Mouse (Mus musculus): ENCODE results near the gene Cdpf1. TPM values are rescaled to one million over a fixed set of nuclear protein-coding genes. Genes with fewer than 3 reads are reported as not detected.

Gene Cdpf1
- polyA plus RNA-seq, 1 experiment = 17.0 TPM

DNA sequence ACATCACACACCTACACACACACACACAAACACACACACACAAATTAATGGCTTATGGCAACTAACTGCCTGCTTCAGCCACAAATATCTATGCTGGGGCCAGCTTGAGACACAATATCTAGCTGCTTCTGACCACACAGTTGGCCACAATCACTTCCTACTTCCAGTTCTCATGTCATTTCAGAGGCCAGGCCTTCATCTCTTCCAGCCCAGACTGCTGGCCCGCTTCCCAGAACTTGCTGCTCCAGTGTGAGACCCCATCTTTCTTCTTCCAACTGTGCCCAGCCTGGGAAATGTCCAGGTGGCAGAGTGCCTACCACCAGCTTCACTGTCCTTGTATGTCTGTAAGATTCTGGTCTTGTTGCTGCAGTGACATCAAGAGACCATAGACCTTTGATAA is 18.7 kb downstream of the Cdpf1 start:
- no peaks in the 10 kb centered on the region for H3K79me3 ChIP-seq (ENCODE audit: low read depth)
- no peaks in the 10 kb centered on the region for H3K36me3 ChIP-seq (ENCODE audit: control insufficient read depth, insufficient read depth)
- no peak overlapping the region for H3K4me3 ChIP-seq (ENCODE audit: insufficient read depth, poor library complexity, severe bottlenecking)
- H3ac ChIP-seq (ENCODE audit: control insufficient read depth, insufficient read length, low read depth) = no peak overlapping the region
- TF ChIP-seq MYOD1 (IDR thresholded peaks at IDR 0.05; ENCODE audit: control insufficient read depth, insufficient read length, low read depth) (no peak), USF1 (IDR thresholded peaks at IDR 0.05; ENCODE audit: low read depth) (no peak), MYOG (IDR thresholded peaks at IDR 0.05; ENCODE audit: control insufficient read depth, extremely low read depth, insufficient read length) (no peak), FOSL1 (IDR thresholded peaks at IDR 0.05; ENCODE audit: insufficient read depth, low read length, poor library complexity, severe bottlenecking) (no peak)
- peaks cover 68% of the 10 kb centered on the region for H3K27me3 ChIP-seq (ENCODE audit: control insufficient read depth, insufficient read depth, insufficient read length)
- H3K79me2 ChIP-seq (ENCODE audit: control insufficient read depth, insufficient read depth) = no peaks in the 10 kb centered on the region

DNA sequence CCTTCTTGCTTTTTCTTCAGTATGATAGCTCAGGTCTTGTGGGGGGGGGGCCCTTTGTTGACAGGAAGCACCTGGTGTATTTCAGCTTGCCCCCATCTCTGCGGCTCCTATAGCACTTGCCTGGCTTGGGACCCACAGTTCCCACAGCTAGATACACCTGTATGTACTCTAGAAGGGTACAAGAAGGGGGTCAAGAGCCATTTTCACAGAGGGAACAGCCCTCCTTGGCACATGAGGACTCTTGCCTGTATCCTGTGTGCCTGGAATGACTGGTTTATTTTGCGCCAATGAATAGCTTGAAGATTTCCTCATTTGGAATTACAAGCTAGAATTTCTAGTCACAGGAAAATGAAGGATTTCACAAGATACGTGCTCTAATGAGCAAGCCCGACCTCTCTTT is 20.0 kb downstream of the Cdpf1 start:
- no peak overlapping the region for H3K4me3 ChIP-seq (ENCODE audit: insufficient read depth, poor library complexity, severe bottlenecking)
- H3K36me3 ChIP-seq (ENCODE audit: control insufficient read depth, insufficient read depth) = no peaks in the 10 kb centered on the region
- H3K79me2 ChIP-seq (ENCODE audit: control insufficient read depth, insufficient read depth) = no peaks in the 10 kb centered on the region
- no peak for TF ChIP-seq CTCF (IDR thresholded peaks at IDR 0.05; ENCODE audit: control insufficient read depth, insufficient read depth, insufficient read length)
- no peak for TF ChIP-seq MAX (IDR thresholded peaks at IDR 0.05)
- no peak for TF ChIP-seq FOSL1 (IDR thresholded peaks at IDR 0.05; ENCODE audit: insufficient read depth, low read length, poor library complexity, severe bottlenecking)
- no peak for TF ChIP-seq MYOG (IDR thresholded peaks at IDR 0.05; ENCODE audit: control insufficient read depth, extremely low read depth, insufficient read length)
- TF ChIP-seq USF1 (IDR thresholded peaks at IDR 0.05; ENCODE audit: low read depth) = no peak
- no peak for TF ChIP-seq CEBPB (IDR thresholded peaks at IDR 0.05; ENCODE audit: low read depth)
- TF ChIP-seq MYOD1 (IDR thresholded peaks at IDR 0.05; ENCODE audit: control insufficient read depth, insufficient read length, low read depth) = no peak
- H3K79me3 ChIP-seq (ENCODE audit: low read depth) = no peaks in the 10 kb centered on the region
- peaks cover 65% of the 10 kb centered on the region for H3K27me3 ChIP-seq (ENCODE audit: control insufficient read depth, insufficient read depth, insufficient read length)
- H3ac ChIP-seq (ENCODE audit: control insufficient read depth, insufficient read length, low read depth) = no peak overlapping the region

DNA sequence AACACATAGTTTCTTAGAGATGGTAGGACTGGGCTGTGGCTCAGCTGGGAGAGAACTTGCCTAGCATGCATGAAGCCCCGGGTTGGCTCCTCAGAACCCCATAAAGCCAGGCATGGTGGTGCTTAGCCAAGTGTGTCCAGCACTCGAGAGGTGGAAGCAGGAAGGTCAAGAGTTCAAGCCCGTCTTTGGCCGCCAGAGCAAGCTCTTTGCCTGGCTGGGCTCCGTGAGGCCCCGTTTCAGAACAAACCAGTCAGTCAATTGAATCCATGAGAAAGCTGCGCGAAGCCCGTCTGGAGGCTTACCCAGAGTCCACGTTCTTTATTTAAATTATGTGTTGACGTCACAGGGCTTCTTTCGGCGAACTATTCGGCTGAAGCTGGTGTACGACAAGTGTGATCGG is 22.9 kb downstream of the Cdpf1 start:
- Histone ChIP-seq H3K27me3 (ENCODE audit: control insufficient read depth, insufficient read depth, insufficient read length) (peaks cover 70% of the 10 kb centered on the region), H3K36me3 (ENCODE audit: control insufficient read depth, insufficient read depth) (no peaks in the 10 kb centered on the region), H3ac (ENCODE audit: control insufficient read depth, insufficient read length, low read depth) (no peak overlapping the region), H3K79me3 (ENCODE audit: low read depth) (no peaks in the 10 kb centered on the region), H3K4me3 (ENCODE audit: insufficient read depth, poor library complexity, severe bottlenecking) (no peak overlapping the region), H3K79me2 (ENCODE audit: control insufficient read depth, insufficient read depth) (no peaks in the 10 kb centered on the region)
- TF ChIP-seq CTCF (IDR thresholded peaks at IDR 0.05; ENCODE audit: control insufficient read depth, insufficient read depth, insufficient read length) (no peak), MYOD1 (IDR thresholded peaks at IDR 0.05; ENCODE audit: control insufficient read depth, insufficient read length, low read depth) (no peak), MYOG (IDR thresholded peaks at IDR 0.05; ENCODE audit: control insufficient read depth, extremely low read depth, insufficient read length) (no peak), CEBPB (IDR thresholded peaks at IDR 0.05; ENCODE audit: low read depth) (no peak), USF1 (IDR thresholded peaks at IDR 0.05; ENCODE audit: low read depth) (no peak), FOSL1 (IDR thresholded peaks at IDR 0.05; ENCODE audit: insufficient read depth, low read length, poor library complexity, severe bottlenecking) (no peak), MAX (IDR thresholded peaks at IDR 0.05) (no peak)

DNA sequence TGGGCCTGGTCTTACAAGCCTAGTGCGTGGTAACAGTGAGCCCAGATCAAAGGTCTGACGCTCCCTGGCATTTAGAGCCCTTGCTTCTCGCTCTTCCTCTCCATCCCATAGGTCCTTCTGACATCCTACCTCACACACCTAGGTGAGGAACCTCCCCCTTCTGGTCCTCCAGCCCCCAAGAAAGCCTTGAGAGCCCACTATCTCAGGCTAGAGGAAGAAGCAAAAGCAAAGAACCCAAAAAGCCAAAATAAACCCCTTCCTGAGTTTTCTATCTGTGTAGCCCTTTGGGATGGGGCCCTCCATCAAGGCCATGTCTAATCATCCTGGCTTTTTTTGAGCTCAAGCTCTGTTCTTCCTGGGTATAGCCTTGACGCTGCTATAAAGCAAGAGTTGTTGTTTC is 23.4 kb downstream of the Cdpf1 start:
- peaks cover 70% of the 10 kb centered on the region for H3K27me3 ChIP-seq (ENCODE audit: control insufficient read depth, insufficient read depth, insufficient read length)
- no peak overlapping the region for H3ac ChIP-seq (ENCODE audit: control insufficient read depth, insufficient read length, low read depth)
- no peaks in the 10 kb centered on the region for H3K36me3 ChIP-seq (ENCODE audit: control insufficient read depth, insufficient read depth)
- H3K79me3 ChIP-seq (ENCODE audit: low read depth) = no peaks in the 10 kb centered on the region
- no peaks in the 10 kb centered on the region for H3K79me2 ChIP-seq (ENCODE audit: control insufficient read depth, insufficient read depth)
- H3K4me3 ChIP-seq (ENCODE audit: insufficient read depth, poor library complexity, severe bottlenecking) = no peak overlapping the region
- TF ChIP-seq MYOG (IDR thresholded peaks at IDR 0.05; ENCODE audit: control insufficient read depth, extremely low read depth, insufficient read length) = no peak
- TF ChIP-seq USF1 (IDR thresholded peaks at IDR 0.05; ENCODE audit: low read depth) = no peak
- no peak for TF ChIP-seq CTCF (IDR thresholded peaks at IDR 0.05; ENCODE audit: control insufficient read depth, insufficient read depth, insufficient read length)
- no peak for TF ChIP-seq MAX (IDR thresholded peaks at IDR 0.05)
- no peak for TF ChIP-seq FOSL1 (IDR thresholded peaks at IDR 0.05; ENCODE audit: insufficient read depth, low read length, poor library complexity, severe bottlenecking)
- TF ChIP-seq MYOD1 (IDR thresholded peaks at IDR 0.05; ENCODE audit: control insufficient read depth, insufficient read length, low read depth) = no peak
- no peak for TF ChIP-seq CEBPB (IDR thresholded peaks at IDR 0.05; ENCODE audit: low read depth)

DNA sequence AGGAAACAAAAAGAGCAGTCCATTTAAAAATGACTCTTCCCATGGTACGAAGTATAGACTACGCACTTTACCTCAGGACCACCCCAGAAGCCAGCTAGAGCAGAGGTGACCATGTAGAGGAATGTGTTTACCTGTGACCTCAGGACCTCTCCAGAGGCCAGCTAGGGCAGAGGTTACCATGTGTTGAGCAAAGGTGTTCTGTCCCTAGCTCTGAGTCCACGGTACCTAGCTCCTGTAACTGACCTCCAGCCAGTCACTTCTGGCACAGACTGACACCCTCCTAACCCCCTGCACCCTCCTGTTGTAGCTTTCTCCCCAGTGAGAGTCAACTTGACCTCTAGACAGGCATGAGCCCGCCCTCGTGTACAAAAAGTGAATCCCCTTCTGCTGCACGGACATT is 24.0 kb downstream of the Cdpf1 start:
- no peaks in the 10 kb centered on the region for H3K79me2 ChIP-seq (ENCODE audit: control insufficient read depth, insufficient read depth)
- H3K4me3 ChIP-seq (ENCODE audit: insufficient read depth, poor library complexity, severe bottlenecking) = no peak overlapping the region
- TF ChIP-seq MYOD1 (IDR thresholded peaks at IDR 0.05; ENCODE audit: control insufficient read depth, insufficient read length, low read depth) = no peak
- TF ChIP-seq MAX (IDR thresholded peaks at IDR 0.05) = no peak
- TF ChIP-seq MYOG (IDR thresholded peaks at IDR 0.05; ENCODE audit: control insufficient read depth, extremely low read depth, insufficient read length) = no peak
- no peak for TF ChIP-seq USF1 (IDR thresholded peaks at IDR 0.05; ENCODE audit: low read depth)
- TF ChIP-seq CTCF (IDR thresholded peaks at IDR 0.05; ENCODE audit: control insufficient read depth, insufficient read depth, insufficient read length) = no peak
- no peak for TF ChIP-seq FOSL1 (IDR thresholded peaks at IDR 0.05; ENCODE audit: insufficient read depth, low read length, poor library complexity, severe bottlenecking)
- no peak for TF ChIP-seq CEBPB (IDR thresholded peaks at IDR 0.05; ENCODE audit: low read depth)
- no peaks in the 10 kb centered on the region for H3K36me3 ChIP-seq (ENCODE audit: control insufficient read depth, insufficient read depth)
- no peaks in the 10 kb centered on the region for H3K79me3 ChIP-seq (ENCODE audit: low read depth)
- no peak overlapping the region for H3ac ChIP-seq (ENCODE audit: control insufficient read depth, insufficient read length, low read depth)
- H3K27me3 ChIP-seq (ENCODE audit: control insufficient read depth, insufficient read depth, insufficient read length) = peaks cover 64% of the 10 kb centered on the region

DNA sequence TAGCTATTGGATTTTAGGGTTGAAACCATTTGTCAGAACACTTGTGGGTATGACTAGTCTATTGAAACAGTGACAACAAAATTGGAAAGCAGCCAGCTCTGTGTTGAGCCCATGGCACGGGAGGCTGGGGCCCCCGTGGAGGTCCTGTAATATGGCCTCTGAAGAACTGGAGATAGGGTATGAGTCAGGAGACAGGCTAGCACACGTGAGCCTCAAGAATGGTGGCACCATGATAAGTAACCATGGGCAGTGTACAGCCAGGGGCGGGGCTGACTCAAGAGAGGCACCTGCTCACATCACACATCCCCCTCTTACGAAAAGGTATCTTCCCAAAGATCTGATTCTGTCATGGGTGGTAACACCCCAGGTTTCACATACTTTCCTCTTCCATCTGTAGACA is 24.8 kb downstream of the Cdpf1 start:
- TF ChIP-seq MAX (IDR thresholded peaks at IDR 0.05) = no peak
- no peak for TF ChIP-seq MYOD1 (IDR thresholded peaks at IDR 0.05; ENCODE audit: control insufficient read depth, insufficient read length, low read depth)
- TF ChIP-seq CTCF (IDR thresholded peaks at IDR 0.05; ENCODE audit: control insufficient read depth, insufficient read depth, insufficient read length) = no peak
- TF ChIP-seq USF1 (IDR thresholded peaks at IDR 0.05; ENCODE audit: low read depth) = no peak
- TF ChIP-seq CEBPB (IDR thresholded peaks at IDR 0.05; ENCODE audit: low read depth) = no peak
- no peak for TF ChIP-seq FOSL1 (IDR thresholded peaks at IDR 0.05; ENCODE audit: insufficient read depth, low read length, poor library complexity, severe bottlenecking)
- no peak for TF ChIP-seq MYOG (IDR thresholded peaks at IDR 0.05; ENCODE audit: control insufficient read depth, extremely low read depth, insufficient read length)
- no peak overlapping the region for H3K4me3 ChIP-seq (ENCODE audit: insufficient read depth, poor library complexity, severe bottlenecking)
- H3K27me3 ChIP-seq (ENCODE audit: control insufficient read depth, insufficient read depth, insufficient read length) = peaks cover 58% of the 10 kb centered on the region
- no peaks in the 10 kb centered on the region for H3K79me2 ChIP-seq (ENCODE audit: control insufficient read depth, insufficient read depth)
- H3ac ChIP-seq (ENCODE audit: control insufficient read depth, insufficient read length, low read depth) = no peak overlapping the region
- H3K79me3 ChIP-seq (ENCODE audit: low read depth) = no peaks in the 10 kb centered on the region
- no peaks in the 10 kb centered on the region for H3K36me3 ChIP-seq (ENCODE audit: control insufficient read depth, insufficient read depth)

All from C2C12 (cell line).